Mouse (Mus musculus) gastrocnemius, postnatal 10 days (tissue): ENCODE results near the gene Trpm6. TPM values are rescaled to one million over a fixed set of nuclear protein-coding genes. Genes with fewer than 3 reads are reported as not detected.

Source experiments
- DNase-seq: peaks from one replicate; pipeline ENCODE4 v3.0.0; 2021; ENCODE audit warnings: mixed read lengths
- long read RNA-seq, 2 experiments: library from polyadenylated mRNA; stranded (forward); transcript quantifications; one replicate each; pipeline ENCODE4 v2.0.0; 2021
- total RNA-seq, 2 experiments: library from RNA; stranded (reverse); gene quantifications; 2 replicates each; pipeline ENCODE4 v1.2.3; 2021

The Trpm6 gene
- total RNA-seq, result under 1 TPM; 0.12 to 0.45 TPM
- long read RNA-seq, experiment 1, partial matches to known transcripts, result 0 of 1 reads
- long read RNA-seq, experiment 1, other reads (novel, unspliced or antisense), result 1 of 1 reads
- long read RNA-seq, experiment 2, result 0 reads

DNA sequence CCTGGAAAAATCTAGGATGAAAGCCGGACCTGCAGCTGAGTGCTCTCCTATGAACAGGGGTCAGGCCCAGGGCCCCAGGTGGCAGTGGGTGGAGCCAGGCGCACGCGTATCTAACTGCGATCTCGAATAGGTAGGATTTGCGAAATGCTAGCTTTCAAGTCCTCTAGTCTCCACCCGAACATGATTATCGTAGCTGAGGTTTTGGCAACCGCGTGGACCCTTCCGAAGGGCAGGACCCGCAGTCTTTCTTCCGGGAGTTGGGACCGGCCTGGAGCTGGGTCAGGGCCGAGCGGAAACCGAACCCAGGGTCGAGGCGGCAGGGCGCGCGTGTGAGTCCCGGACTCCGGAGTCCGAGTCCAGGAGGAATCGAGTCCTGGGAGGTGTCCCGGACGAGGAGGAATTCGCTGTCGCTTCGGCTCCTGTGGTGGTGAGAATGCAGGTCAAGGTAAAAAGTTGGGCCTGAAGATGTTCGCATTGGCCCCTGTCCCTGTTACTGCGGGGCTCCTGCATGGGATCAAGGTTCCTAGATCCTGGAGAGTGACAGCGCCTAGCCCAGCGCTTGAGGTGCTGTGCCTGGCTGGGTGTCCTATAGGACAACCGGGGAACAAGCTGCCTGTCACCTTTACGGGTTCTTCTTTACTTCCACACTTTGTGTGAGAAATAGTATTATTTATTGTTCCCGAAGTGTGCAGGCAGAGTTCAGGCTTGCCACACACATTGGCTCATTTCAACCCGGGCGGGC, at the start of gene Trpm6:
Gene Trpm6, plus strand, starts transcription at position 386 of the 742 bp plus-strand sequence.
- DNase-seq, result peak; percentile 9

DNA sequence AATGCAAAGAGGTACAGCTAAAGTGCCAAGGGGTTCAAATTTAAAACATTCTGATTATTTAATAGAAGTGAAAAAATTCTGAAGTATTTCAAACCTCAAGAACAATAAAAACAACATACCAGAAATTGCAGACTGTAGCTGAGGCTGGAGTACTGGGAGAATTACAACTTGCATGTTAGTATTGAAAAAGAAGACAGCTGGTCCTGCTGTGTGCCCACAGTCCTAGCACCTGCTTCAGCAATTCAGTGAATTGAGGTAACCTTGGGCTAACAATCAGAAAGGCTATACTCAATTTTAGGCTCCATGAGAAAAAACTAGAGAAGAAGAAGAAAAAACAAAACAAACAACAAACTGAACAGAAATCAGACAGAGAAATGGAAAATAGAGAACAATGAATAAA, 41.7 kb upstream of the Trpm6 start:
- no peak for DNase-seq

DNA sequence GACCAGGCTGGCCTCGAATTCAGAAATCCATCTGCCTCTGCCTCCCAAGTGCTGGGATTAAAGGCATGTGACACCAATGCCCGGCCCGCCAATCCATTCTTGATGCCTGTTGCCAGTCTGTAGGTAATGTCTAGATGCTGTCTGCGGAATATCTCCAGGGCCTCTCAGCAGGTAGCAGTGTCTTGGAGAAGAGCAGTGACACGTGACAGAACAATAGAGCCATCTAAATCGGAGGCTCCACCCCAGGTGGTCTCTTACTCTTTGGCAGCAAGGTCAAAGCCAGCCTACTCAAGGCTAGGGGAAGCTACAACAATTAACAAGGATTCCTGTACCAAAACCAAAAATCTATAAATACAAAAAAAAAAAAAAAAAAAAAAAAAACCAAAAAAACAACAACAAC, 38.9 kb upstream of the Trpm6 start:
- DNase-seq, result no peak

DNA sequence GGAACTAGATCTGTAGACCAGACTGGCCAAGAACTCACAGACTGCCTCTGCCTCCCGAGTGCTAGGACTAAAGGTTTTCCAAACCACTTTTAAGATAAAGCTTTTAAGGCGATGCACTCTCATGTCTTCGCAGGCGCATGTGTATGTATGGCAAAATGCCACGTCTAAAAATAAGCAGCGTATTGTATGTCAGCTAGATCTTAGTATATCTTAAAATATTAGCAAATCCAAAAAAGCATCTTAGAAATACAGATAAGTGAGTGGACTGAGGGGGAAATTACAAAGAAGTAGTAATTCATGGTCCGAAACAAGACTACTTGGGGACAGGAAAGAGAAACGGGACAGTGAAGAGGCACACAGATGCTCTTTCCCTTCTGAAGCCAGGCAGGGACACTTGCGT, 38.2 kb upstream of the Trpm6 start:
- DNase-seq, result no peak

DNA sequence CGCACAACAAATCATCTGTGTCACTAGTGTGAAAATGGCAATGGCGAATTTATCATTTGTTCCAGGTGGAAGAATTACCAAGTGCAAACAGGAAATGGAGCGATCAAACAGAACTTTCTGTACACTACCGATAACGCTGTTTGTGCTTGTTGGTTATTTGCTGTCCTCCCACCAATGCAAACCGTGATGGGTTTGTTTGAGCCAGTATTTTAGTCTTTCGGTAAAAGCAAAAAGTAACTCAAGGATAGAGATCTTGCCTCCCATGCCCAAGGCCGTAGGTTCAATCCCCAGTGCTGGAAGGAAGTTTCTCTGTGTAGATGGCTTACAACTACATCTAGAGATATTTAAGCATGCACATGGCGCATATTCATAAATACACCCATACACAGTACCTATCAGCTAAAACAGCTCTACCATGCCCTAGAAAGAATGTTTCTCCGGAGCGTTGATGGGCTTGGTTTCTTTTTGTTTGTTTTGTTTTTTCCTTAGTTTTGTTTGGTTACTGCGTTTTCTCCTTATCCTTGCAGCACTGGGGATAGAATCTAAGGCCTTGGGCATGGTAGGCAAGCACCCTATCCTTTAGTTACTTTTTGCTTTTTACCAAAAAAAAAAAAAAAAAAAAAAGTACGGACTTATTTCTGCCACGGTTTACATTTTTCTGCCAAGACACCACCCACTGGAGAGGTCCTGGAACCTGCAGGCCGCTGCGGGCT, 37.5 kb upstream of the Trpm6 start:
- DNase-seq, result no peak

DNA sequence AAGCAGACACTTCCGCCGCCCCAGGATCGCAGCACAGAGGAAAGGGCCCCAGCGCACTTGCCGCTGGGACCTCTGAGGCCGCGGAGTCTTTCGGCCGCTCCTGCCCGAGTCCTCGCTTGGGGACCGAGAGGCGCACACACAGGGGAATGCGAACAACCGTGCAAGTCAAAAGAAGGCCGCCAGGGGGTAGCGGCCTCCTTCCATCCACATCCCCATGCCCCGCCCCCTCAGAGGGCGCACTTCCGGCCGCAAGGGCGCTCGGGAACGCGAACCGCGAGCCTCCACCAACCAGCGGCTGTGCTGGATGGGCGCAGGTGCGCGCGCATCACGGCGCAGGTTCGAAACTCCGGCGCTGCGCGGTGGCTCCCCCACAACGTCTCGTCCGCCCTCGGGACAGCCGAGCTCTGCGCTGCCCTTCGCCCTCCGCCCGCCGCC, 36.9 kb upstream of the Trpm6 start, which contains the start of gene D030056L22Rik:
Gene D030056L22Rik, plus strand, starts transcription at position 328 of the 435 bp plus-strand sequence.
- peak; percentile 98 for DNase-seq

DNA sequence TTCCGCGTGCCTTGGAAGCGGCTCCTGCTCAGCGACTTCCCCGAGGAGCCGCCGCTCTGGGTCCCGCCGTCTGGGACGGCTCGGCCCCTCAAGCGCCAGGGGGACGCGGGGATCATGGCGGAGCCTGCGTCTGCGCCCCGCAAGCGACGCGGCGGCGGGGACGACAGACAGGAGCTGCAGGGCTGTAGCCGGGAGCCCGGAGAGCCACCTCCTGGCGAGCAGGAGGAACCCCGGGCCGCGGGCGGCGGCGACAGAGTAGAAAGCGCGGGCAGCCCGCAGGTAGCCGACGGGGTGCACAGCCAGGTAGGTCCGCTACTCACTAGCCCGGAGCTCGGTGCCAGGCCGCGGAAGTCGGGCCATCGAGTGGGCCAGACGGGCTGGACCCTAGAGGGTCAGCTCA, 36.4 kb upstream of the Trpm6 start:
- DNase-seq, result peak; percentile 54

DNA sequence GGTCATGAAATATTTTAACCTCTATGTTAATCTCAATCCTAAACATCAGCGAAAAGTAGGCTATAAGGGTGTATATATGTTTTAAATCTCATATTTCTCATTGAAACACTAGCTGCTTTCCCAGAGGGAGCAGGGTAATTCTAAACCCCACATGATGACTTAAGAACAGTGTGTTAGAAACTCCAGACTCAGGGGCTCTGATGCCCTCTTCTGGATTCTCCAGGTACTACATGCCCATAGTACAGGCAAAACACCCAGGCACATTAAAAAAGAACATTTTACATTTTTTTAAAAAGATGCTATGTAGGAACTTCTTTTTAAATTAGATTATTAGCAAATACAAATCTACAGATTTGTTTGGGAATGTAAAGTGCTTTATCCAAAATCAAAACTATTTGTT, 33.4 kb upstream of the Trpm6 start:
- DNase-seq, result peak; percentile 64

DNA sequence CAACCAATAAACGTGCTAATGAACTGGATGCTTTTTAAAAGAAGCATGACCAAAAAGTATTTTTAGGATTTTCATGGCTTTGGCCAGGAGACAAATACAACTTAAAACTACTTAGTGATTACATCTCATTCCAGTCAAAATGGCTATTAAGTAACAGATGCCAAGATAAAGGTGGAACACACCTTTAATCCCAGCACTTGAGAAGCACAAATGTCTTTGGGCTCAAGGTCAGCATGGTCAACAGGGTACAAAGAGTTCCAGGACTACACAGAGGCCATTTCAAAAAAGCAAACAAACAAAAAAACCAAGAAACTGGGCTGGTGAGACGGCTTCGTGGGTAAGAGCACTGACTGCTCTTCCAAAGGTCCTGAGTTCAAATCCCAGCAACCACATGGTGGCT, 29.4 kb upstream of the Trpm6 start:
- DNase-seq, result no peak

DNA sequence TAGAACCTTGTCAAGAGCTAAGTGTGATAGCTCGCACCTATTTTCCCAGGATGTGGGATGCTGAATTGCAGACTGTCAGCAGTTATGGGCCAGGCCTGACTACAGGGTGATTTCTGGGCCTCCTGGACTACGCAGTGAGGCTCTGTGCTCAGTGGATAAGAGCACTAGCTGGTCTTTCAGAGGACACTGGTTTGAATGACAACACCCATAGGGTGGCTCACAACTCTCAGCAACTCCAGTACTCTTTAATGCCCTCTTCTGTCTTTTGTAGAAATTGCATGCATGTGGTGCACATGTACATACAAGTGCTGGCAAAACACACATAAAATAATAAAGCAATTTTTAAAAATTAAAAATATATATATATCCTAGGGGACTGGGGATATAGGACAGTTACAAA, 24.6 kb upstream of the Trpm6 start:
- DNase-seq, result no peak

DNA sequence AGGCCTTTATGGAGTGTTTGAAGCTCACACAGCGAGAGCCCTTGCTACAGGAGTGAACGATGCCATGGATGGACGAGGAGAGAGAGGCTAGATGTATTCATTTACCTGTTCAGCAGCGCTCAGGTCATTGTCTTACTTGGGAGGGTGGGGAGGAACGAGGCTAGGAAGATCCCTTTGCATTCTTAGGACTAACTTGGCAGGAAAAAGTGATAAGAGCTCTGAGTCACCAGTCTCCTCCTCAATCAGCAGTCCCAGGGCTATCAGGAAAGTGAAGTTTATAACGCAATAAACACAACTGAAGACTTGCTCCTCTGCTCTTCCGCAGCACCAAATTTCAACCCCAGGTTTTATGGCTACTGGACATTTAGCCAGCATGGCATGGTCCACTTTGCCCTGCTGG, 19.5 kb upstream of the Trpm6 start:
- no peak for DNase-seq

DNA sequence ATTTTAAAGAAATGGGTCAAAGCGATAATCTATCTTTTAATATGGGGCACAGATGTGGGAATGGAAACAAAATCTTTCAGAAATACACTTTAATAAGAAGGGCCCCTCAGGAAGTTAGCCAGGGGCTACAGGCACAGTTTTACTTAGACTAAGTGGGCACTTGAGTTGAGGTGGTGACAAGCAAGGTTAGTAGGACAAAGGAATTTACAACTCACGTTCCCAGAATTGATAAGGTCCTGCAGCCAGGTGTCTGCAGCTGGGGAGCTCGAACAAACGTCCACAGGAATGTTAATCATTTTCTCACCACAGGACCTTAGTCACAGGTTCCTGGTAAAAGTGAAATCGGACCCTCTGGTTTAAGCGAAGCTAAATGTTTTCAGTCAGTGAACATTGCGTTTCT, 18.7 kb upstream of the Trpm6 start:
- no peak for DNase-seq

DNA sequence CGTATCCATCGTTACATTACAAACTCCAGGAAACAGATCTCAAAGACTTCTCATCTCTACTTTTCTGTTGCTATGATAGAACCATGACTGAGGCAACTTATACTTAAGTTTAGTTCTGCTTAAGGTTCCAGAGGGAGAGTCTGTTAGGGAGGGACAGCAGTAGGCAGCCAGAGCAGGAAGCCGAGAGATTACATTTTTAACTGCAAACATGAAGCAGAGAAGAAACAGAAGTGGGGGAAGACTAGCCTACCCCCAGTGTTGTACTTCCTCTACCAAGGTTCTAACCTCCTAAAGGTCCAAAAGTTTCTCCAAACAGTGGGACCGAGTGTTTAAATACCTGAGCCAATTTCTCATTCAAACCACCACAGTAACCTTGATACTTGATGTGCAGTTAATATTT, 13.9 kb upstream of the Trpm6 start:
- no peak for DNase-seq

DNA sequence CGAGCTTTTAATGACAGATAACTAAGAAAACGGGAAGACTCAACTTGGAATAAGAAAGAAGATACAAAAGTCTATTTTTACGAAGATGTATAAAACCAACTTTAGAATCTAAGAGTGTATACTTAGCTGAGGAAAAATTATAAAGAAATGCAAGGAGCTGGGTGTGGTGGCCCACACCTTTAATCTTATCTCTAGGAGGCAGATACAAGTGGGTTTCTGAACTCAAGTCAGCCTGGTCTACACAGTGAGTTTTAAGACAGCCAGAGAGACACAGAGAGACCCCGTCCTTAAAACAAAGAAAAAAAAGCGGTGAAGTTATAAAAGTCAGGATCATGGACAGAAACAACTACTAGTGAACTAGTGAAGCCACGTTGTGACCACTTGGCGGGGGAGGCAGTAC, 10.6 kb upstream of the Trpm6 start:
- no peak for DNase-seq

DNA sequence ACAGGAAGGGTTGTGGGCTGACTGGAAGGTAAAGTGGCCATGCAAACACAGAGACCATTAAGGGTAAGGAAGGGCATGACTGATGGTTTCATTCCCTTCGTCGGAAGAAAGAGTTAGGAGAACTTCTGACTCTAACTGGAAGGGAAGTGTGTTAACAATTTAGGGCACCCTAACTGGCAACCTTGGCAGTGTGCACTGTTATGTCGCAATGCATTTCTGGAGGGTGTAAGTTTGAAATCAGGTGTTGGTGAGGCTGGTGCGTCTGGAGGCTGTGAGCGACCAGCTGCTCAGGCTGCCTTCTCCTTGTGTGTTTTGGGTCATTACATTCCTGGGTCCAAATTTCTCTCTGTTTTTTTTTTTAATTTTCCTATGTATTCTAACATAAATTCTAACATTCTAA, 5.8 kb upstream of the Trpm6 start:
- DNase-seq, result no peak

DNA sequence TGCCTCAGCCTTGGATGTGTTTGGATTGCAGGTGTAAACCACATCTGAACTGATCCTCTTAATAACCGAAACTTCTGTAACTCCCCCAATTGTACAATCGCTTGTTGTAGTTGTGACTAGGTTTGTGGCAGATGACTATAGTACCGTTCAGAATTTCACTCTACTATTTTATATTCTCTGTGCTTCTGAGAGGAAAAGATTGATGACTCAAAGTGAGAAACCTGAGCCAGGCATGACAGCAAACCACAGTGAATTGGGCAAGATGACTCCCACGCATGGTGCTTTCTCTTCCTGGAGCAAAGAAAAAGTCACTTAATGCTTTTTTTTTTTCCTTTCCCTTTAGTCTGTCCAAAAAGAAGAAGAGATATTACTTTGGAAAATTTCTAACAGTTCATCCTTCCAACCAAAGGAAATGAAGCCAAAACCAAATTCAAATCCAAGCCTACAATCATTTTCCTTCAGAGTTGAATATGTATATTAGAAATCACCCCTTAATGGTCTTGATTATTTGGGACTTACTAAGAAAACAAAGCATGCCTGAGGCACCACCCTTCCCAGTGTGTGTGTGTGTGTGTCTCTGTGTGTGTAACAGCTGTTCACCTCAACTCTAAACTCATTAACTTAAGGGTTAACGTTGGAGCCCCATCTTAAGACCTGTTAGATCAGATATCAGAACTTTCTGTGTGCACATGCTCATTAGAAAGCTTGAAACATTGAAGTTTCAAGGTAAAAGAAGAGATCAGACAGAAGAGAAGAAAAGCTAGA, 3.0 kb upstream of the Trpm6 start:
- no peak for DNase-seq

DNA sequence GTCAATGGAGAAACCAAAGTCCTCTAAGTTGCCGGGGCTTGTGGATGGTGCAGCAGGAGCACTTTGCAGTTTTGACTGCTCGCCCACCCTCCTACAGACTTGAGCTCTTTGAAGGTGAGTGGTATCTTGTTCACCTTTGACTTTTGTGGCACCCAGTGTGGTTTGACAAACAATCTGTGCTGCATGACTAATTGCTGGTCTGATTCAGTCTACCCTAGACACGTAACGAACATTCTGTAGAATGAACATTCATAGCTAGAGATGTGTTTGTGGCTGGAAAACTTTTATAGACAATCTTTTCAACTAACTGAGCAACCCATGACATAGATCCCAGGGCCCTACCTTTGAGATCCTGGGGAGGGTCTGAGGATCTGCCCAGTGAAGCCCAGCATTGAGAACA, 2.4 kb upstream of the Trpm6 start:
- no peak for DNase-seq

DNA sequence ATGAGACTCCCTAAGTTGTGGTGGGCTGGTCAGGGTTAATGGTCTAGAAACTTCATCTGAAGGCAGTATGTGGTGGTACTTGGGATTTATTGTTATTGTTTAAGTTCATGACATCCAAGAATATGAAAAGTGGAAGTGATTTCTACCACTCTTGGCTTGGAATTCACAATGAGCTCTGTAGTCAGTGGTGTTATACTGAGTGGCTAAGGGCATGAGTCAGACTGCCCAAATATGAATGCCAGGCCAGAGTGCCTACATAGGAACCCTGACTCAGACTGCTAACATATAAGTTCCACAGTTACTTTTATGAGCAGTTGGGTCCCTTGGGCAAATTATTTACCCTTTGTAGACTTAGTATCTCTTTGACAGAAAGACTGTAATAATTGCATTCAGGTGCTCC, 7.4 kb downstream of the Trpm6 start:
- no peak for DNase-seq

DNA sequence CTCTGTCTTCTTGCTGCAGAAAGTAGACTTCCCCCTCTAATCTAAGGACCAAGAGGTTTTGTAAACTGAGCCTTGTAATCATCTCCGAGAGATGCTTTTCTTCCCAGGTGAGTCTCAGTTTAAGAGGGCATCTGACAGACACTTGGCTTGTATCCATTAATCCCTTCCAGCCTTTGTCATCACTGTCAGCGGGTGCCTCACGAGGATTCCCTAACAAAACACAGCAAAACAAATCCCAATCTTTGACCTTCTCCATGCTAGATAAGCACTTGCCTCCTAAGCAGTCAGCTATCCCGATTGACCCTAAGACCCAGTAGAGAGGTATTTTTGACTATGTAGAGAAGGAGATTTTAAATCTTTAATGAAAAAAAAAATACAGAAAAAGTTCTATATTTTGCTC, 7.9 kb downstream of the Trpm6 start:
- DNase-seq, result no peak

DNA sequence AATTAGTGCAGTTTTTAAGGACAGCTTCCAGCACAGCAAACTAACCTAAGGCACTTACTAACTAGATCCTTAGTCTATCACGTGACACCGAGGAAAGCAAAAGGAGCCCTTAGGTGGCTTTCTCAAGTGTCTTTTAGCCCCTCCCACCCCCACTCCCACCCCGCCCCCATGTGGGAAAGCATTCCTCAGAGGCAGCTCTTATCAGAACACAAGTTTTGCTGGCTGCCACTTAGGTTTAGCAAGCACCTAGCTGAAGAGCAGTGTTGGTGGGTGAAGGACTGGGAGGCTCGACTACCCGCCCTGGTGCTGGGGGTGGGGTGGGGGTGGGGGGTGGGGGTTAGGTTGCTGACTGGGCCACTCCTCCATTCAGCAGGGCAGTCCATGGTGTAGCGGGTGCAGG, 8.5 kb downstream of the Trpm6 start:
- no peak for DNase-seq

DNA sequence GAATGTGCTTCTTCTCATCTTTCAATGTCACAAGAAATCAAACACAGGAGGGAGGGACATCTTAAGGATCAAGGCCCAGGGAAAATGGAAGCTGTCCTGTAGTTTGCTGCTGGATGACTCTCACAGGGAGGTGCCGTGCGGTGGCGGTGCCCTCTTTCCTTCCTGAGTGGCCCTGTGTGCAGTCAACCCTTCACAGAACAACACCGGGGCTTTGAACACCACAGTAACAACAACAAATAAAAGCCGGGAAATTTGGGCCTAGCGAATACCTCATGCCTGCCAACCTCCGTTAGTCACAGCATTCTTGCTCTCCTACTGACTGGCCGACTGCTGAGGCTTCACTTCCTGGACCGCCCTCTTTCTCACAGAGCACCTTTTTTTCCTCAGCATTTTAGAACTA, 9.1 kb downstream of the Trpm6 start:
- DNase-seq, result no peak

DNA sequence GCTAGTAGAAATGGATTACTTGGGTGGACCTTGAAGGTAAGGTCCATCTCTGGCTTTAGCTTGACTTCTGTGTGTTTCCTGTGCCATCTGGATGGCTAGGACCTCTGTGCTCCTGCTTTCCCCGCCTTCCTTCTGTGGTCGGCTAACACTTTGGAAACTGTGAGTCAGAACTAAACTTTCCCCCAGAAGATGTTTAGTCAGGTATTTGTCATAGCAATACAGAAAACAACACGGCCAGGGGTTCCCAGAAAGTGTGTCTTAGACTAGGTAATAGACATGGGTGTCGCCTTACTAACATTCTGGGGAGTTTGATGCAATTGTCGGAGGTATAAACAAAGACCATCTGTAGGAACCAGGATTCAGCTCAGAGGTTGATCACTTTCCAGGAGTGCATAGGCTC, 16.6 kb downstream of the Trpm6 start:
- no peak for DNase-seq

DNA sequence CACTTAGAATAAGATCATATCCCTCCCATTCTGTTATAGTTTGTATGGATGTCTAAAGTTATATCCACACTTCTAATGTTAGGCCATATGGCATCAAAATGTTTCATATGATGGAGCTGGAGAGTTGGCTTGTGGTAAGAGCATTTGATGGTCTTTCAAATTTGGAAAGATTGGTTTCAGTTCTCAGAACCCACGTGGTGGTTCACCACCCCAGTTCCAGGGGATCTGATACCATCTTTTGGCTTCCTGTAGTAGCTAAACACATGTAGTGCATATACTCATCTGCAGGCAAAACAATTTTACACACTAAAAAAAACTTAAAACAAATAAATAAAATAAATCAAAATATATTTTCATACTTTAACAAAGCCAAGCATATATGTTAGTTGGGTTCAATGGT, 21.3 kb downstream of the Trpm6 start:
- DNase-seq, result no peak
